Mouse (Mus musculus): ENCODE data around the gene Gm20773. TPM values are rescaled to one million over a fixed set of nuclear protein-coding genes. Genes with fewer than 3 reads are reported as not detected.
"Not testable (repeated sequence)": the region's sequence is repeated elsewhere in the genome, so short reads cannot be mapped to it uniquely, and the experiment has no call there.

Gene Gm20773
- polyA plus RNA-seq (2015; fragmentation: Nextera tagmentation; extraction: Ambion mirVana): not detected in 2 replicates

DNA sequence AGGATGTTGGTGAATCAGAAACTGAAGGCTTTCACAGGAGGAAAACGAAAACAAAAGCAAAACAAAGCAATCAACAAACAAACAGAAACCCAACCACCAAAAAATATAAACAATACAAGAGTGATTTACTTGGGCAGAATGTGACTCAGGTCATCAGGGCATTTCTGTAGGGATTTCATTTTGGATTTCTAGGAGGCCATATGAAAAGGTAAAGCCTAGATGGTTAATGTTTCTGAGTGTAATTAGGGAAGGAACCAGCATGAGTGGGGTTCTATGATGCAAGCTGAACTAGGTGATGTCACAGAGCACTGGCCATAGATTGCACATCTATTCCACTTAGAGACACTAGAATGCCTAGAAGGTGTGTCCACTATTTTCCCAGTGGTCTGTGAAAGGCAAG, at the start of gene Gm20773:
Gm20773 (plus strand) TSS at position 301 of the 400 bp plus-strand sequence.
- not testable (repeated sequence) for ATAC-seq (ENCODE audit: insufficient read depth); H3K4me1 ChIP-seq (replicated peaks)
- no CpG with 5 or more reads among the region's 1 CpGs for WGBS (ENCODE audit: insufficient replicate concordance)

DNA sequence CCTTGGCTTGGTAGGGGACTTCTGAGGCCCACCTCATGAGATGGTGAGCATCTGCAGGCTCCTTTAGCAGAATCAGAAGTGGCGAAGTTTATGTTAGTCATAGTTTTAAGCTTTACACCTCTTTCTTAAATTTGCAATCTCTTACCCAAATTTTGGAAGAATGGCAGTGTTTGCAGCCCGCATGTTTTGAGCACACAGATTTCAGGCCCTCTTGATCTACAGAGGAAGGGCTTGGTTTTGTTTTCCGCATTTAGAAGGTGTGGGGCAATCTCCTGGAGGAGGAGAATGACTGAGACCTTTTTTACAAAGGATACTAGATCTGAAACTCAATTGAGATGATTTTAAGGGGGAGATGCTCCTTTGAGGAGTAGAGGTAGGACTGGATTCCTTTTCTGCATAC, 28.3 kb upstream of the Gm20773 start, which contains the start of gene Gm21866:
Gm21866 (minus strand) TSS at position 101 of the 400 bp plus-strand sequence.
- not testable (repeated sequence) for H3K36me3 ChIP-seq (replicated peaks); H3K9ac ChIP-seq; H3K9me3 ChIP-seq (replicated peaks); H3K27me3 ChIP-seq; H3K4me2 ChIP-seq; H3K4me3 ChIP-seq (replicated peaks); H3K4me1 ChIP-seq (replicated peaks); H3K27ac ChIP-seq (replicated peaks); ATAC-seq (ENCODE audit: insufficient read depth)
- WGBS (ENCODE audit: insufficient replicate concordance): 54% methylated on average over 2 of the region's 3 CpGs

More for the DNA sequence above, at the start of gene Gm20773:
- H3K4me2 ChIP-seq; H3K36me3 ChIP-seq (replicated peaks); H3K27me3 ChIP-seq; H3K4me3 ChIP-seq (replicated peaks); H3K9me3 ChIP-seq (replicated peaks); H3K9ac ChIP-seq; H3K27ac ChIP-seq (replicated peaks): not testable (repeated sequence)

Other genes with a start within 250 kb of the Gm20773 start
- not detected in 2 replicates for gene Gm21440, start 241.6 kb upstream of the Gm20773 start, polyA plus RNA-seq (2015; fragmentation: Nextera tagmentation; extraction: Ambion mirVana)
- not detected in 2 replicates for gene Gm21454, start 241.6 kb upstream of the Gm20773 start, polyA plus RNA-seq (2015; fragmentation: Nextera tagmentation; extraction: Ambion mirVana)
- not detected in 2 replicates for gene Gm21725, start 145.0 kb upstream of the Gm20773 start, polyA plus RNA-seq (2015; fragmentation: Nextera tagmentation; extraction: Ambion mirVana)
- gene Gm21866, start 28.4 kb upstream of the Gm20773 start, polyA plus RNA-seq (2015; fragmentation: Nextera tagmentation; extraction: Ambion mirVana): not detected in 2 replicates

All from liver, embryonic 15.5 days (tissue).